Mouse (Mus musculus) heart, embryonic 16.5 days (tissue): ENCODE data around the gene Zbtb16. TPM values are rescaled to one million over a fixed set of nuclear protein-coding genes. Genes with fewer than 3 reads are reported as not detected.

Source experiments
- ATAC-seq: fragments of 200-750 bp; cut with Nextera tagmentation; replicated peaks from 2 replicates; pipeline ENCODE4 v1.8.0; 2017; ENCODE audit warnings: moderate number of reproducible peaks; ENCODE audit not compliant: insufficient read depth, low FRiP score; ENCODE audit errors: extremely low read depth
- H3K27ac ChIP-seq: fragments of 300-500 bp; sonication (generic); 2 replicates; pipeline ENCODE4 v1.5.1; 2014; ENCODE audit warnings: mild to moderate bottlenecking, low read length, control low read depth, moderate library complexity
- H3K27me3 ChIP-seq: fragments of 300-500 bp; sonication (generic); 2 replicates; pipeline ENCODE4 v1.6.1; 2014; ENCODE audit warnings: low read length, mixed read lengths; ENCODE audit not compliant: control insufficient read depth, insufficient read depth
- H3K36me3 ChIP-seq: fragments of 300-500 bp; sonication (generic); 2 replicates; pipeline ENCODE4 v1.6.1; 2014; ENCODE audit not compliant: control insufficient read depth, insufficient read depth
- H3K4me1 ChIP-seq: fragments of 300-500 bp; sonication (generic); 2 replicates; pipeline ENCODE4 v1.6.1; 2014; ENCODE audit warnings: low read length, mixed read lengths; ENCODE audit not compliant: control insufficient read depth, insufficient read depth
- H3K4me2 ChIP-seq: fragments of 300-500 bp; sonication (generic); 2 replicates; pipeline ENCODE4 v1.6.1; 2014; ENCODE audit warnings: low read depth, mild to moderate bottlenecking, control low read depth, low read length
- H3K4me3 ChIP-seq: fragments of 300-500 bp; sonication (generic); 2 replicates; pipeline ENCODE4 v1.5.1; 2014; ENCODE audit warnings: mild to moderate bottlenecking, control low read depth, low read length
- H3K9ac ChIP-seq: fragments of 300-500 bp; sonication (generic); 2 replicates; pipeline ENCODE4 v1.6.1; 2014; ENCODE audit warnings: low read length, control low read depth
- H3K9me3 ChIP-seq: fragments of 300-500 bp; sonication (generic); replicated peaks from 2 replicates; pipeline ENCODE4 v1.6.1; 2016; ENCODE audit warnings: low read length; ENCODE audit not compliant: control insufficient read depth
- WGBS: fragments of 180-500 bp; shearing (Covaris S2); extraction: QIAGEN DNeasy Blood & Tissue Kit; methylation state at CpG from one replicate; pipeline ENCODE4 v1.1.7; 2014; 5-methylcytosine and 5-hydroxymethylcytosine counted together
- polyA plus RNA-seq: library from polyadenylated mRNA; unstranded; fragments of >200 nt; fragmentation: Nextera tagmentation; extraction: Ambion mirVana; gene quantifications from 2 replicates; pipeline ENCODE4 v1.2.1, GENCODE M21; 2015

Gene Zbtb16
- polyA plus RNA-seq, 1 experiment from 2014 or later, result 10.4 TPM

DNA sequence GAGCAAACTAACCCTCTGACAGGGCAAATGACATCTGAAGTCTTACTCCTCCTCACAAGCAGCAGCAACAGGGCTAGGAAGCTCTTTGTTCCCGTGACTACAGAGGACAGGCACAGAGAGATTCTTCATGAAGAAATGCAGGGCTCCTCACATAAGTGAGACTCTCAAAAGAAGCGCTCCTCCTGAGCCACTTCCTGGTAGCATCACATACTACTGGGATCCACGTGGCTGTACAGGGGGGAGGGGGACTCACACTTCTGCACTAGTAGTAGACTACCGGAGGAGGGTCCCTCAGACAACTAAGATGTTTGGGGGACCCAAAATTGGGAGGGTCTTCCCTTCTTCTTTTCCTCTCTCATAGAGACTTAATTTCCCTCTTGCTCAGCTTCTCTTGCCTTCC is 139.7 kb downstream of the Zbtb16 start:
- Histone ChIP-seq H3K4me1 (peaks cover 29% of the 10 kb centered on the region), H3K27ac (no peak overlapping the region), H3K9me3 (no peaks in the 10 kb centered on the region), H3K4me3 (no peak overlapping the region), H3K36me3 (no peaks in the 10 kb centered on the region), H3K27me3 (no peaks in the 10 kb centered on the region), H3K4me2 (no peak overlapping the region), H3K9ac (no peak overlapping the region; the same call in 1 of the 2 replicates)
- WGBS, result 57% methylated on average over 4 of the region's 4 CpGs
- peak; percentile 47; the same call in 1 of the 2 replicates for ATAC-seq

GRCm38 (mm10) chr9:48695796-48696195 is 140.2 kb downstream of the Zbtb16 start:
- Histone ChIP-seq H3K36me3 (no peaks in the 10 kb centered on the region), H3K4me2 (no peak overlapping the region), H3K9ac (no peak overlapping the region), H3K9me3 (no peaks in the 10 kb centered on the region), H3K4me3 (no peak overlapping the region), H3K27ac (no peak overlapping the region), H3K27me3 (no peaks in the 10 kb centered on the region), H3K4me1 (peaks cover 25% of the 10 kb centered on the region)
- WGBS, result 74% methylated on average over 4 of the region's 4 CpGs
- ATAC-seq, result no peak

DNA sequence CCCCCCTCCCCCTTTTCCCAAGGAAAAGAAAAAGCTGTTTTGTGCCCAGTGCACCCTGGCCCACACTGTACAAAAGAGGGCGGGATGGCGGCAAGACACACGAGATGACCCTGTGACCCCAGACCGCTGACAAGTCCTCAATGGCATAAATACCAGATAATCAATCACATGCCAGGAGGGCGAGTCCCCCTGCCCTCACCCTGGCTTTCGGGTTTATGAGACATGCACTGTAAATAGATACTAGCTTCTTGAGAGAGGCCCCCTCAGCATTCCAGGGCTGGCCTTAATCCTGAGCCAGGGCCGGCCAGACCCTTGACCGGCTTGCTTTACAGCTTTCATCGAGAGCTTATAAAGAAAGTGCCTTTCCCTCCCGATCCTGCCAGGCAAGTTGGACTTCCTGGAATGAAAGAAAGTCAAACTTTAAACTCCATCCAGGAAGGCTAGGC is 141.4 kb downstream of the Zbtb16 start:
- H3K36me3 ChIP-seq, result no peaks in the 10 kb centered on the region
- ATAC-seq, result no peak
- H3K27ac ChIP-seq, result peak overlapping the region; percentile 9; the same call in 1 of the 2 replicates
- no peaks in the 10 kb centered on the region for H3K9me3 ChIP-seq
- H3K4me3 ChIP-seq, result no peak overlapping the region
- no peaks in the 10 kb centered on the region for H3K27me3 ChIP-seq
- peak overlapping the region; percentile 34; the same call in 1 of the 2 replicates for H3K9ac ChIP-seq
- 0 out of 2 replicates have a peak overlapping the region, but pooled peaks have one; percentile 4 for H3K4me2 ChIP-seq
- 22% methylated on average over 10 of the region's 10 CpGs for WGBS
- peaks cover 25% of the 10 kb centered on the region for H3K4me1 ChIP-seq

DNA sequence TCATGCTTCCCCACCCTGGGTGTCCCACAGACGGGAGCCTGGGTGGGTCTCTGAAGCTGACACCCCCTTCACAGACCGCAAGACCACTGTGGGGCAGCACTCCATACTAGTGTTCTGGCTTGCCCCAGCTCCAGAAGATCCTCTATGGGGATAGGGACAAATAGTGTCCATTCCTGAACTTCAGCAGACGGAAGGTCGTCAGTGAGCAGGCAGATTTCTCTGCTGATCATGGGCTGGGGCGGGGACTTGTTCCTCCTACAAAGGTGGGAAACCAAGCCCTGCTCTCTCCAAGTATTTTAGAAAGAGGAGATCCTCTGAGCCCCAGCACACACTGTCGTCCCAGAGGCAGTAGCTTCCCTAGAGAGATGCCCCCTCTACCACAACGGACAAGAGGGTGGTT is 142.3 kb downstream of the Zbtb16 start:
- no peaks in the 10 kb centered on the region for H3K27me3 ChIP-seq
- ATAC-seq, result no peak
- no peaks in the 10 kb centered on the region for H3K9me3 ChIP-seq
- 76% methylated on average over 7 of the region's 7 CpGs for WGBS
- no peak overlapping the region for H3K4me2 ChIP-seq
- no peak overlapping the region for H3K27ac ChIP-seq
- H3K9ac ChIP-seq, result no peak overlapping the region
- no peaks in the 10 kb centered on the region for H3K36me3 ChIP-seq
- peaks cover 25% of the 10 kb centered on the region for H3K4me1 ChIP-seq
- H3K4me3 ChIP-seq, result no peak overlapping the region

- no peaks in the 10 kb centered on the region for H3K36me3 ChIP-seq
- H3K9me3 ChIP-seq, result no peaks in the 10 kb centered on the region
- no peak for ATAC-seq
- H3K27ac ChIP-seq, result no peak overlapping the region
- no peak overlapping the region for H3K4me3 ChIP-seq
- H3K9ac ChIP-seq, result no peak overlapping the region
- no peaks in the 10 kb centered on the region for H3K27me3 ChIP-seq
- WGBS, result 82% methylated on average over 1 of the region's 1 CpGs
- peaks cover 7% of the 10 kb centered on the region for H3K4me1 ChIP-seq
- H3K4me2 ChIP-seq, result no peak overlapping the region
Observed at GRCm38 (mm10) chr9:48689718-48689980, 146.4 kb downstream of the Zbtb16 start.

DNA sequence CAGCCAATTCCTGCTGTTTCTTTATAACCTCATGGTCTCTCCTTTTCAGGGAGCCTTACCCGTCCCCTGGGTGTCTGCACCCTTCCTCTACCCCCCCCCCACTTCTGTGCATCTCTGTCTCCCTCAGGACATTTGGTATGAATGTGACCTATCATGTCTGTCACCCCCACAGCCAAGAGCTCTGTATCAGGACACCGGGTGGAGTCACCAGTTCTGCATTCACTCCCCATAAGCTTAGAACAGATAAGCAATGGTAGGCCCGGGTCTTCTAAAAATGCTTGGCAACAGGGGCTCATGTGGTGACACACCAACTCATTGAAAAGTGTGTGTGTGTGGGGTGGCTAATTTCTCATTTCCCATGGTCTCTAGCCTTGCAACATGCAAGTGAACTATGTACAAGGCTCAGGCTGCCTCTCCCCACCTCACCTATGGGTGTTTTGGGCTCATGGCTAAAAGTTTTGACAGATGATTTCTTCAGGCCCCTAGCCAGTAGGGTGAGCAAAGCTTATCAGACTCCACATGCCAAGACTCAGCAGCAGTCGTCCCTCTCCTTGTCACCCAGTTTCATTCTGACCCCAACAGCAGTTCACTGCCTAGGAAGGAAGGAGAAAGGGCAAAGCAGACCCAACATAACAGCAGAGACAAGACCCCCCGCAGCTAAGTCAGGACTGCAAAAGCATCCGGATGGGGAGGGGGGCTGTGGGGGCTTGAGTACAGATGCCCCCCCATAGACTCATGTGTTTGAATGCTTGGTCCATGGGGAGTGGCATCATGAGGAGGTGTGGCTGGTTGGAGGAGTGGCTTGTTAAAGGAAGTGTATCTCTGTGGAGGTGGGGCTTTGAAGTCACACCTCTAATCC is 146.9 kb downstream of the Zbtb16 start:
- no peak overlapping the region for H3K27ac ChIP-seq
- WGBS, result 46% methylated on average over 6 of the region's 6 CpGs
- no peaks in the 10 kb centered on the region for H3K36me3 ChIP-seq
- H3K4me3 ChIP-seq, result no peak overlapping the region
- no peaks in the 10 kb centered on the region for H3K9me3 ChIP-seq
- peaks cover 4% of the 10 kb centered on the region for H3K4me1 ChIP-seq
- H3K4me2 ChIP-seq, result no peak overlapping the region
- no peaks in the 10 kb centered on the region for H3K27me3 ChIP-seq
- no peak for ATAC-seq
- no peak overlapping the region for H3K9ac ChIP-seq

GRCm38 (mm10) chr9:48687891-48688290 is 148.1 kb downstream of the Zbtb16 start:
- H3K27ac ChIP-seq, result no peak overlapping the region
- no peak overlapping the region for H3K4me2 ChIP-seq
- no peak overlapping the region for H3K9ac ChIP-seq
- H3K27me3 ChIP-seq, result no peaks in the 10 kb centered on the region
- no peak; the same call in 1 of the 2 replicates for ATAC-seq
- no peaks in the 10 kb centered on the region for H3K36me3 ChIP-seq
- no peak overlapping the region for H3K4me3 ChIP-seq
- H3K4me1 ChIP-seq, result no peaks in the 10 kb centered on the region; the same call in 1 of the 2 replicates
- H3K9me3 ChIP-seq, result no peaks in the 10 kb centered on the region
- WGBS, result 69% methylated on average over 7 of the region's 7 CpGs

- H3K27ac ChIP-seq, result no peak overlapping the region
- 70% methylated on average over 7 of the region's 7 CpGs for WGBS
- no peak overlapping the region for H3K9ac ChIP-seq
- H3K27me3 ChIP-seq, result no peaks in the 10 kb centered on the region
- no peak for ATAC-seq
- no peak overlapping the region for H3K4me2 ChIP-seq
- H3K4me3 ChIP-seq, result no peak overlapping the region
- no peaks in the 10 kb centered on the region; the same call in 1 of the 2 replicates for H3K4me1 ChIP-seq
- no peaks in the 10 kb centered on the region for H3K36me3 ChIP-seq
- H3K9me3 ChIP-seq, result no peaks in the 10 kb centered on the region
Observed at GRCm38 (mm10) chr9:48685721-48686120, 150.3 kb downstream of the Zbtb16 start.

- no peak overlapping the region for H3K9ac ChIP-seq
- no peaks in the 10 kb centered on the region for H3K9me3 ChIP-seq
- H3K27ac ChIP-seq, result no peak overlapping the region
- no peak overlapping the region for H3K4me3 ChIP-seq
- no peak overlapping the region for H3K4me2 ChIP-seq
- H3K36me3 ChIP-seq, result no peaks in the 10 kb centered on the region
- no peaks in the 10 kb centered on the region; the same call in 1 of the 2 replicates for H3K4me1 ChIP-seq
- 82% methylated on average over 5 of the region's 5 CpGs for WGBS
- ATAC-seq, result no peak
- H3K27me3 ChIP-seq, result no peaks in the 10 kb centered on the region
Observed at GRCm38 (mm10) chr9:48684144-48684543, 151.9 kb downstream of the Zbtb16 start.
